14 mouse cellular contexts compared by ENCODE assay signal in genomic region chr4:154982247-154983120, GRCm38 (mm10). TPM values are rescaled to one million over a fixed set of nuclear protein-coding genes. Genes with fewer than 3 reads are reported as not detected.
A peak's percentile ranks its signal among the peaks of the same experiment; 100 is the strongest.
DNase-seq lines count a peak whose midpoint lies in the region; ATAC-seq and TF ChIP-seq lines count a peak whose summit lies in the region.
"Had no signal": no experiment of that assay in that cellular context is flagged by ENCODE, and none has a peak within 500 bp of the region (broad histone marks: within the 10 kb centered on the region; RNA-seq: fewer than 3 reads in every experiment).

No protein-coding gene starts in this region.

- TF ChIP-seq CTCF in stomach, postnatal 0 days (IDR thresholded peaks at IDR 0.05; ENCODE audit: low read depth): no peak

- H3K27ac ChIP-seq in intestine, embryonic 16.5 days (ENCODE audit: low read length): 0 out of 2 replicates have a peak overlapping the region, but pooled peaks have one; percentile 34
- H3K27ac ChIP-seq in stomach, postnatal 0 days (replicated peaks): 0 out of 2 replicates have a peak overlapping the region, but pooled peaks have one; percentile 35
- H3K27ac ChIP-seq: embryonic facial prominence, embryonic 15.5 days; heart, embryonic 15.5 days; hindbrain, postnatal 0 days; neural tube, embryonic 12.5 days had no signal

- H3K4me2 ChIP-seq in intestine, embryonic 16.5 days (ENCODE audit: low read depth, low read length): no peak overlapping the region
- H3K4me2 ChIP-seq in stomach, postnatal 0 days (replicated peaks; ENCODE audit: low read depth): no peak overlapping the region
- H3K4me2 ChIP-seq: embryonic facial prominence, embryonic 15.5 days; heart, embryonic 15.5 days; neural tube, embryonic 12.5 days had no signal

- peaks cover 6% of the 10 kb centered on the region; the same call in 1 of the 2 replicates for H3K36me3 ChIP-seq in intestine, embryonic 16.5 days (ENCODE audit: control insufficient read depth, insufficient read depth, low read length)
- H3K36me3 ChIP-seq in stomach, postnatal 0 days (ENCODE audit: control insufficient read depth, insufficient read depth, low read length): peaks cover 27% of the 10 kb centered on the region

- no peak overlapping the region for H3K4me3 ChIP-seq in intestine, embryonic 16.5 days (ENCODE audit: low read length)
- H3K4me3 ChIP-seq in stomach, postnatal 0 days (ENCODE audit: low read depth, low read length): no peak overlapping the region
- H3K4me3 ChIP-seq: embryonic facial prominence, embryonic 15.5 days; heart, embryonic 15.5 days; neural tube, embryonic 12.5 days had no signal

- H3K9ac ChIP-seq in intestine, embryonic 16.5 days (ENCODE audit: low read depth, low read length): no peak overlapping the region
- H3K9ac ChIP-seq in stomach, postnatal 0 days (ENCODE audit: low read length): no peak overlapping the region
- H3K9ac ChIP-seq: embryonic facial prominence, embryonic 15.5 days; heart, embryonic 15.5 days; neural tube, embryonic 12.5 days had no signal

- H3K9me3 ChIP-seq in intestine, embryonic 16.5 days (ENCODE audit: control insufficient read depth, low read length): no peaks in the 10 kb centered on the region
- no peaks in the 10 kb centered on the region for H3K9me3 ChIP-seq in stomach, postnatal 0 days (ENCODE audit: control insufficient read depth, low read length)
- H3K9me3 ChIP-seq: embryonic facial prominence, embryonic 15.5 days; heart, embryonic 15.5 days; neural tube, embryonic 12.5 days had no signal

- TF ChIP-seq EP300 in stomach, postnatal 0 days (optimal IDR thresholded peaks at IDR 0.05): no peak

- peak; percentile 45 for ATAC-seq in intestine, embryonic 16.5 days
- peak; percentile 17 for ATAC-seq in stomach, postnatal 0 days (ENCODE audit: low FRiP score, low TSS enrichment)

- WGBS in intestine, embryonic 16.5 days: 68% methylated on average over 19 of the region's 19 CpGs
- 68% methylated on average over 18 of the region's 19 CpGs for WGBS in stomach, postnatal 0 days

- H3K4me1 ChIP-seq in intestine, embryonic 16.5 days (ENCODE audit: control insufficient read depth, insufficient read depth, low read length): peaks cover 20% of the 10 kb centered on the region
- H3K4me1 ChIP-seq in stomach, postnatal 0 days (replicated peaks; ENCODE audit: control insufficient read depth, insufficient read depth): no peaks in the 10 kb centered on the region

- DNase-seq in ovary, adult 18-20 months (ENCODE audit: low spot score): peak; percentile 54
- no peak for DNase-seq in ovary, postnatal 10 days (ENCODE audit: low spot score)
- DNase-seq in NIH3T3 (ENCODE audit: low read depth): peak; percentile 4
- peak; percentile 44 for DNase-seq in stomach, postnatal 0 days (ENCODE audit: low spot score)
- no peak for DNase-seq in spleen, postnatal 14 days (ENCODE audit: low spot score in 2 of 2)
- no peak for DNase-seq in thymus, postnatal 14 days
- DNase-seq: gastrocnemius, postnatal 25 days had no signal

- no peaks in the 10 kb centered on the region for H3K27me3 ChIP-seq in intestine, embryonic 16.5 days (replicated peaks; ENCODE audit: control insufficient read depth, insufficient read depth, low read length)
- no peaks in the 10 kb centered on the region for H3K27me3 ChIP-seq in stomach, postnatal 0 days (ENCODE audit: control insufficient read depth, insufficient read depth, low read length)

RNA-seq across cellular contexts. Expression of gene Pank4, which starts 18.6 kb away (rescaled TPM):
- 32.4 and 34.2 TPM in 2 replicates for polyA plus RNA-seq in intestine, embryonic 16.5 days (2015; fragmentation: Nextera tagmentation; extraction: Ambion mirVana)
- polyA plus RNA-seq in stomach, postnatal 0 days (2015; fragmentation: Nextera tagmentation; extraction: Ambion mirVana): 14.8 and 14.9 TPM in 2 replicates

RNA-seq across cellular contexts. Expression of gene Hes5, which starts 21.8 kb away (rescaled TPM):
- polyA plus RNA-seq in intestine, embryonic 16.5 days (2015; fragmentation: Nextera tagmentation; extraction: Ambion mirVana): 1.3 and 1.4 TPM in 2 replicates
- polyA plus RNA-seq in stomach, postnatal 0 days (2015; fragmentation: Nextera tagmentation; extraction: Ambion mirVana): 0.24 and 0.36 TPM in 2 replicates

RNA-seq across cellular contexts. Expression of gene Tnfrsf14, which starts 54.1 kb away (rescaled TPM):
- 2.3 and 3.5 TPM in 2 replicates for polyA plus RNA-seq in intestine, embryonic 16.5 days (2015; fragmentation: Nextera tagmentation; extraction: Ambion mirVana)
- 0.61 TPM in 2 replicates for polyA plus RNA-seq in stomach, postnatal 0 days (2015; fragmentation: Nextera tagmentation; extraction: Ambion mirVana)
- polyA plus RNA-seq: forebrain, embryonic 14.5 days; midbrain, embryonic 14.5 days had no signal

Comparison
In these comparisons a context has a peak if more than half of its experiments do, and no peak if none do; other contexts are left out.
1. DNase-seq: peak in ovary, adult 18-20 months (single experiment), NIH3T3 (single experiment) and stomach, postnatal 0 days (single experiment); none in ovary, postnatal 10 days (single experiment), spleen, postnatal 14 days (0 of 2) and thymus, postnatal 14 days (single experiment).